Comparison of ENCODE assay signal across 16 mouse cellular contexts in genomic region chr2:11210241-11210916, GRCm38 (mm10). TPM values are rescaled to one million over a fixed set of nuclear protein-coding genes. Genes with fewer than 3 reads are reported as not detected.
DNase-seq lines count a peak whose midpoint lies in the region; ATAC-seq and TF ChIP-seq lines count a peak whose summit lies in the region.
"Had no signal": no experiment of that assay in that cellular context is flagged by ENCODE, and none has a peak within 500 bp of the region (broad histone marks: within the 10 kb centered on the region; RNA-seq: fewer than 3 reads in every experiment).

No protein-coding gene starts in this region.

- DNase-seq in hindbrain, embryonic 10.5 days (ENCODE audit: low spot score) = no peak
- peak; percentile 28 for DNase-seq in midbrain, postnatal 0 days (ENCODE audit: low spot score)
- DNase-seq in natural killer cell, adult 2 months (ENCODE audit: low spot score in 2 of 2) = no peak
- no peak for DNase-seq in layer of hippocampus, postnatal 36 days
- DNase-seq: cerebellum, postnatal 36 days; heart, postnatal 4 days; layer of hippocampus, adult 9-11 months; left cerebral cortex, postnatal 4 days; right cerebral cortex, postnatal 4 days had no signal

- H3K36me3 ChIP-seq in hindbrain, embryonic 13.5 days = no peaks in the 10 kb centered on the region
- no peaks in the 10 kb centered on the region for H3K36me3 ChIP-seq in hindbrain, embryonic 10.5 days
- no peaks in the 10 kb centered on the region for H3K36me3 ChIP-seq in forebrain, embryonic 13.5 days (ENCODE audit: poor library complexity, severe bottlenecking)
- no peaks in the 10 kb centered on the region for H3K36me3 ChIP-seq in liver, embryonic 12.5 days
- H3K36me3 ChIP-seq in midbrain, postnatal 0 days (ENCODE audit: insufficient read depth, low read length) = no peaks in the 10 kb centered on the region
- H3K36me3 ChIP-seq in intestine, embryonic 15.5 days = no peaks in the 10 kb centered on the region
- H3K36me3 ChIP-seq: embryonic facial prominence, embryonic 13.5 days; heart, embryonic 10.5 days; lung, embryonic 15.5 days had no signal

- 72% methylated on average over 8 of the region's 8 CpGs for WGBS in hindbrain, embryonic 13.5 days
- 84% methylated on average over 8 of the region's 8 CpGs for WGBS in hindbrain, embryonic 10.5 days
- 56% methylated on average over 8 of the region's 8 CpGs for WGBS in forebrain, embryonic 13.5 days
- WGBS in liver, embryonic 12.5 days (ENCODE audit: insufficient replicate concordance) = 25% methylated on average over 8 of the region's 8 CpGs
- WGBS in midbrain, postnatal 0 days = 61% methylated on average over 8 of the region's 8 CpGs
- WGBS in intestine, embryonic 15.5 days = 76% methylated on average over 8 of the region's 8 CpGs

- peak; percentile 56 for ATAC-seq in hindbrain, embryonic 13.5 days (ENCODE audit: low FRiP score)
- peak; percentile 61; the same call in 1 of the 2 replicates for ATAC-seq in forebrain, embryonic 13.5 days
- peak; percentile 51 for ATAC-seq in liver, embryonic 12.5 days
- ATAC-seq in midbrain, postnatal 0 days (ENCODE audit: low FRiP score) = 0 out of 2 replicates have a peak, but pooled peaks have one; percentile 44
- ATAC-seq in intestine, embryonic 15.5 days = no peak

- no peak overlapping the region for H3K4me3 ChIP-seq in hindbrain, embryonic 13.5 days
- no peak overlapping the region for H3K4me3 ChIP-seq in hindbrain, embryonic 10.5 days
- H3K4me3 ChIP-seq in forebrain, embryonic 13.5 days = no peak overlapping the region
- no peak overlapping the region for H3K4me3 ChIP-seq in liver, embryonic 12.5 days
- H3K4me3 ChIP-seq in midbrain, postnatal 0 days (ENCODE audit: low read depth, low read length) = no peak overlapping the region
- H3K4me3 ChIP-seq in intestine, embryonic 15.5 days (replicated peaks) = no peak overlapping the region
- H3K4me3 ChIP-seq: embryonic facial prominence, embryonic 13.5 days; heart, embryonic 10.5 days; lung, embryonic 15.5 days had no signal

- TF ChIP-seq CTCF in midbrain, postnatal 0 days (IDR thresholded peaks at IDR 0.05) = no peak

- H3K9me3 ChIP-seq in hindbrain, embryonic 13.5 days = no peaks in the 10 kb centered on the region
- H3K9me3 ChIP-seq in hindbrain, embryonic 10.5 days = no peaks in the 10 kb centered on the region
- no peaks in the 10 kb centered on the region for H3K9me3 ChIP-seq in forebrain, embryonic 13.5 days (replicated peaks)
- H3K9me3 ChIP-seq in liver, embryonic 12.5 days (replicated peaks) = no peaks in the 10 kb centered on the region
- no peaks in the 10 kb centered on the region for H3K9me3 ChIP-seq in midbrain, postnatal 0 days (ENCODE audit: low read length)
- no peaks in the 10 kb centered on the region for H3K9me3 ChIP-seq in intestine, embryonic 15.5 days
- H3K9me3 ChIP-seq: embryonic facial prominence, embryonic 13.5 days; heart, embryonic 10.5 days; lung, embryonic 15.5 days had no signal

- H3K27me3 ChIP-seq in hindbrain, embryonic 13.5 days = no peaks in the 10 kb centered on the region
- H3K27me3 ChIP-seq in hindbrain, embryonic 10.5 days (ENCODE audit: insufficient read depth, poor library complexity, severe bottlenecking) = no peaks in the 10 kb centered on the region
- H3K27me3 ChIP-seq in forebrain, embryonic 13.5 days = no peaks in the 10 kb centered on the region
- H3K27me3 ChIP-seq in liver, embryonic 12.5 days (replicated peaks) = no peaks in the 10 kb centered on the region
- no peaks in the 10 kb centered on the region for H3K27me3 ChIP-seq in midbrain, postnatal 0 days (ENCODE audit: insufficient read depth, low read length)
- no peaks in the 10 kb centered on the region for H3K27me3 ChIP-seq in intestine, embryonic 15.5 days (replicated peaks)
- H3K27me3 ChIP-seq: embryonic facial prominence, embryonic 13.5 days; lung, embryonic 15.5 days had no signal

- peak overlapping the region; percentile 62 for H3K27ac ChIP-seq in hindbrain, embryonic 13.5 days
- no peak overlapping the region for H3K27ac ChIP-seq in hindbrain, embryonic 10.5 days
- H3K27ac ChIP-seq in forebrain, embryonic 13.5 days = no peak overlapping the region
- H3K27ac ChIP-seq in liver, embryonic 12.5 days = peak overlapping the region; percentile 36; the same call in 1 of the 2 replicates
- no peak overlapping the region for H3K27ac ChIP-seq in midbrain, postnatal 0 days (ENCODE audit: low read depth, low read length)
- H3K27ac ChIP-seq in intestine, embryonic 15.5 days = no peak overlapping the region
- H3K27ac ChIP-seq: embryonic facial prominence, embryonic 13.5 days; heart, embryonic 10.5 days; lung, embryonic 15.5 days had no signal

- peaks cover 9% of the 10 kb centered on the region for H3K4me1 ChIP-seq in hindbrain, embryonic 13.5 days (replicated peaks)
- 0 out of 2 replicates have a peak, but pooled peaks cover 7% of the 10 kb centered on the region for H3K4me1 ChIP-seq in hindbrain, embryonic 10.5 days (replicated peaks)
- H3K4me1 ChIP-seq in forebrain, embryonic 13.5 days = peaks cover 8% of the 10 kb centered on the region
- peaks cover 34% of the 10 kb centered on the region for H3K4me1 ChIP-seq in liver, embryonic 12.5 days
- H3K4me1 ChIP-seq in midbrain, postnatal 0 days (ENCODE audit: insufficient read depth, low read length) = no peaks in the 10 kb centered on the region
- H3K4me1 ChIP-seq in intestine, embryonic 15.5 days (replicated peaks) = no peaks in the 10 kb centered on the region
- H3K4me1 ChIP-seq: embryonic facial prominence, embryonic 13.5 days; lung, embryonic 15.5 days had no signal

- H3K4me2 ChIP-seq in hindbrain, embryonic 13.5 days = no peak overlapping the region
- H3K4me2 ChIP-seq in forebrain, embryonic 13.5 days = no peak overlapping the region
- 0 out of 2 replicates have a peak overlapping the region, but pooled peaks have one; percentile 6 for H3K4me2 ChIP-seq in liver, embryonic 12.5 days
- no peak overlapping the region for H3K4me2 ChIP-seq in midbrain, postnatal 0 days (ENCODE audit: low read depth, low read length, poor library complexity, severe bottlenecking)
- no peak overlapping the region for H3K4me2 ChIP-seq in intestine, embryonic 15.5 days (replicated peaks)
- H3K4me2 ChIP-seq: embryonic facial prominence, embryonic 13.5 days; lung, embryonic 15.5 days had no signal

- no peak overlapping the region for H3K9ac ChIP-seq in hindbrain, embryonic 13.5 days
- no peak overlapping the region for H3K9ac ChIP-seq in forebrain, embryonic 13.5 days
- no peak overlapping the region for H3K9ac ChIP-seq in liver, embryonic 12.5 days
- H3K9ac ChIP-seq in midbrain, postnatal 0 days (replicated peaks; ENCODE audit: low read length, poor library complexity, severe bottlenecking) = no peak overlapping the region
- H3K9ac ChIP-seq in intestine, embryonic 15.5 days = no peak overlapping the region
- H3K9ac ChIP-seq: embryonic facial prominence, embryonic 13.5 days; lung, embryonic 15.5 days had no signal

RNA-seq across cellular contexts. Expression of gene Prkcq, which starts 38.5 kb away (rescaled TPM):
- polyA plus RNA-seq in hindbrain, embryonic 13.5 days (2015; fragmentation: Nextera tagmentation; extraction: Ambion mirVana) = 6.6 and 7.2 TPM in 2 replicates
- polyA plus RNA-seq in hindbrain, embryonic 10.5 days (2016; fragmentation: Nextera tagmentation; extraction: Ambion mirVana) = 1.9 TPM in 2 replicates
- polyA plus RNA-seq in forebrain, embryonic 13.5 days (2015; fragmentation: Nextera tagmentation; extraction: Ambion mirVana) = 1.1 and 1.8 TPM in 2 replicates
- 8.1 and 9.3 TPM in 2 replicates for polyA plus RNA-seq in liver, embryonic 12.5 days (2016; fragmentation: Nextera tagmentation; extraction: Ambion mirVana)
- total RNA-seq in midbrain, postnatal 0 days (2014; rRNA removed) = 6.9 and 8.2 TPM in 2 replicates
- polyA plus RNA-seq in midbrain, postnatal 0 days (2015; fragmentation: Nextera tagmentation; extraction: Ambion mirVana) = 7.1 and 8.4 TPM in 2 replicates
- total RNA-seq in layer of hippocampus, postnatal 36 days (2021) = 10 to 100 TPM; 11.1 to 11.2 TPM
- 1.4 and 2.0 TPM in 2 replicates for polyA plus RNA-seq in intestine, embryonic 15.5 days (2015; fragmentation: Nextera tagmentation; extraction: Ambion mirVana)

Comparison
In these comparisons a context has a peak if more than half of its experiments do, and no peak if none do; other contexts are left out.
1. H3K27ac ChIP-seq: peak in hindbrain, embryonic 13.5 days (single experiment) and liver, embryonic 12.5 days (single experiment); none in hindbrain, embryonic 10.5 days (single experiment), forebrain, embryonic 13.5 days (single experiment), midbrain, postnatal 0 days (single experiment) and intestine, embryonic 15.5 days (single experiment).